Mouse (Mus musculus) gastrocnemius, postnatal 14 days (tissue): Measurements from ENCODE around the gene Acrbp. TPM values are rescaled to one million over a fixed set of nuclear protein-coding genes. Genes with fewer than 3 reads are reported as not detected.
"Not testable (repeated sequence)": the region's sequence is repeated elsewhere in the genome, so short reads cannot be mapped to it uniquely, and the experiment has no call there.

Experiments
- DNase-seq: peaks from one replicate; pipeline ENCODE4 v3.0.0; 2021; ENCODE audit warnings: mixed read lengths
- intact Hi-C: fragments of 180-260 bp; cut with DNase I; formaldehyde crosslinking; loops from one replicate; pipeline ENCODE4 v1.15.1; 2025; ENCODE audit warnings: low total_unique reads
- total RNA-seq, 2 experiments: library from RNA; stranded (reverse); gene quantifications; 2 replicates each; pipeline ENCODE4 v1.2.3; 2021

Gene Acrbp
- total RNA-seq, 2 experiments from 2014 or later: 1.4 to 2.5 TPM

DNA sequence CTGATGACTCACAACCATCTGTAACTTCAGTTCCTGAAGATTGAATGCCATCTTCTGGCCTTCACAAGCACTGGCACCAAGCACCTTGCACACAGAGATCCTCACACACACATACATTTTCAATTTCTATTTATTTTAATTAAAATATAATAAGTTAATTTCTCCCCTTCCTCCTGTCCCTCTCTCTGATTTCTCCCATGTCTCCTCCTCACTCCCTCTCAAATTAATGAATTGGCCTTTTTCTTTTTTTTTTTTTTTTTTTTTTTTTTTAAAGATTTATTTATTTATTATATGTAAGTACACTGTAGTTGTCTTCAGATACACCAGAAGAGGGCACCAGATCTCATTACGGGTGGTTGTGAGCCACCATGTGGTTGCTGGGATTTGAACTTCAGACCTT, 15.7 kb downstream of the Acrbp start:
- intact Hi-C loops, DNase-seq: not testable (repeated sequence)

DNA sequence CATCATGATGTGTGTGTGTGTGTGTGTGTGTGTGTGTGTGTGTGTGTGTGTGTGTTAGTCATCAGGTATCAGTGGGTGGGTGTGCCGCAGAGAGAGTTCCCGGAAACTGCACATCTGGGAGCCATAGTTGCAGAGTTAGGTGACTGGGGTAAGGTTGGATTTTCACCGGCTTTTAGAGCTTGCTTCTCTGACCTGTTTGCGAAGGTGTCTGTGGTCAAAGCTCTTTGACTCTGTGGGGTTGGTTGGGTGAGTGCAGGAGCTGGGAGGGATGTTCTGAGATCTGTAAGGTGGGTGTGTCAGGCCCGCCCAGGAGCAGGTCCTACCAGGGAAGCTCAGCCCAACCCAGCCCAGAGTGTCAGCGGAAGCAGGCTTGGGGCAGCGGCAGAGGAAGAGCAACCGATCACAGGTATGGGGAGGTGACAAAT, 18.1 kb downstream of the Acrbp start, which contains the start of gene Lpar5:
Gene Lpar5, plus strand, starts transcription at position 350 of the 425 bp plus-strand sequence.
- intact Hi-C loops: no loop called here
- no peak for DNase-seq

DNA sequence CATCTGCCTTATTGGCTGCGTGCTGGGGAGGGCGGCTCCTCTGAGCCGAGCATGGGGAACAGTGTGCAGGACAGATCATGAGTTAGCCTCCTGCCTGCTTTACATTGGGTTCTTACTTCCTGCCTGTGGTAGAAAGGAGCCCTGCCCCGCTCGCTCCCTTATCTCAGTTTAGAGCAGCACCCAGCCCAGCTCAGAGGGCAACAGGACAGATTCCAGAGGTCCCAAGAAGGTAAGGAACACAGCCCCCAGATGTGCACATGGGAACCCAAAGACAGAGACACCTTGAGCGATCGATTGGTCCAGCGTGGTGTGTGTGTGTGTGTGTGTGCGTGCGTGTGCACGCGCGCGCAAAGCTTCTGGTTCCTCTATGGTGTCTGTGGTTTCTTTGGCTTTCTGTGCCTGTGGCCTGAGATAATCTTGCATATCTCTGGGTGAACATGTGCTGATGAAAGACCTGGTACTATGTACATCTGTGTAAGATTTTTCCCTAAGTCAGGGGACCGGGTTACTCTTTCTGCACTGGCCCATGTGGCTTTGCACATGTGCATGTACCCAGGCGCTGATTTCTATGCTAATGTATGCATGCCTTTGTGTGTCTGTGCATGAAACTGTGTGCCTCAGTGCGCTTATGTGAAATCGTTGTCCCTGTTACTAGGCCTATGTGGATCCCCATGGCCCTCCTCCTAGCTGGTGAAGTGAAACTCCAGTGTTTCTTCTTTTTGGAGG, 21.8 kb downstream of the Acrbp start:
- intact Hi-C loops: no loop called here
- no peak for DNase-seq

DNA sequence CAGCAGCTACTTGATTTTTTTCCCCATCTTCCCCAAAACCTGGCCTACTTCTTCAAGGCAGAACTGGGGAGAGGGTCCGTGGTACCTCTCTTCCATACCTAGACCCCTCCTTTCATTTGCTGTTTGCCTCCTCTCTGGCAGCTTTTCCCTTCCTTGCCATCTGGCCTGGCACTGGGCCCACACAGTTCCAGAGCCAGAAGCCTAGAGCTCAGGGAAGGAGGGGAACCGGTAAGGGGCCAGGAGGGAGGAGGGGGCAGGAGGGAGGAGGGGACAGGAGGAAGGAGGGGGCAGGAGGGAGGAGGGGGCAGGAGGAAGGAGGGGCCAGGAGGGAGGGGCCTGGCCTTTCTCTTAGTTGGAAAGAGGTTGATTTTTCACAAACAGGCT, 22.4 kb downstream of the Acrbp start:
- no peak for DNase-seq
- intact Hi-C loops: no loop called here

DNA sequence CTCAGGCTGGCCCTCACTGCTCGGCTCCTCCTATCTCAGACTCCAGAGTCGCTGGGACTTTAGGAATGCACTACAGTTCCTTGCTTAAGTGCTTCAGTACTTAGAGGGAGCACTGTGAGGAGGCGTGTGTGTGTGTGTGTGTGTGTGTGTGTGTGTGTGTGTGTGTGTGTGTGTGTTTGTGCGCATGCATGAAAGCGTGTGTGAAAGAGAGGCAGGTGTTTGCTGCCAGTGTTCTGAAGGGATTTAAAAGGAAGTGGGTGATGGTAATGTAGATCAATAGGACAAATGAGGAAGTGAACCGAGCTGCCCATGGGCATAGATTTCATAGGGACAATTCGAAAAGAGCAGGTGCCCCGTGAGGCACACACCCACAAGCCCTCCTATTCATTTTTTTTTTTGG, 24.3 kb downstream of the Acrbp start:
- intact Hi-C loops: no loop called here

DNA sequence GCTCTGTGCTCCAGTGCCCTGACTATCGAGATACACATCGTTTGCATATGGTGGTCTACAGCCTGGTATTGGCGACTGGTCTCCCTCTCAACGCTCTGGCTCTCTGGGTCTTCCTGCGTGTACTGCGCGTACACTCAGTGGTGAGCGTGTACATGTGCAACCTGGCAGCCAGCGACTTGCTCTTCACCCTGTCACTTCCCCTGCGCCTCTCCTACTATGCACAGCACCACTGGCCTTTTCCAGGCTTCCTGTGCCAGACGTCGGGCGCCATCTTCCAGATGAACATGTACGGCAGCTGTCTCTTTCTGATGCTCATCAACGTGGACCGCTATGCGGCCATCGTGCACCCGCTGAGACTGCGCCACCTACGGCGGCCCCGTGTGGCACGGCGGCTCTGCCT, 31.9 kb downstream of the Acrbp start:
- DNase-seq: peak; percentile 17
- intact Hi-C loops: loop anchor here (5.0 kb wide), 1 partner anchor 179 kb away; no protein-coding TSS in a partner anchor

More for the DNA sequence above, 24.3 kb downstream of the Acrbp start:
- DNase-seq: no peak

DNA sequence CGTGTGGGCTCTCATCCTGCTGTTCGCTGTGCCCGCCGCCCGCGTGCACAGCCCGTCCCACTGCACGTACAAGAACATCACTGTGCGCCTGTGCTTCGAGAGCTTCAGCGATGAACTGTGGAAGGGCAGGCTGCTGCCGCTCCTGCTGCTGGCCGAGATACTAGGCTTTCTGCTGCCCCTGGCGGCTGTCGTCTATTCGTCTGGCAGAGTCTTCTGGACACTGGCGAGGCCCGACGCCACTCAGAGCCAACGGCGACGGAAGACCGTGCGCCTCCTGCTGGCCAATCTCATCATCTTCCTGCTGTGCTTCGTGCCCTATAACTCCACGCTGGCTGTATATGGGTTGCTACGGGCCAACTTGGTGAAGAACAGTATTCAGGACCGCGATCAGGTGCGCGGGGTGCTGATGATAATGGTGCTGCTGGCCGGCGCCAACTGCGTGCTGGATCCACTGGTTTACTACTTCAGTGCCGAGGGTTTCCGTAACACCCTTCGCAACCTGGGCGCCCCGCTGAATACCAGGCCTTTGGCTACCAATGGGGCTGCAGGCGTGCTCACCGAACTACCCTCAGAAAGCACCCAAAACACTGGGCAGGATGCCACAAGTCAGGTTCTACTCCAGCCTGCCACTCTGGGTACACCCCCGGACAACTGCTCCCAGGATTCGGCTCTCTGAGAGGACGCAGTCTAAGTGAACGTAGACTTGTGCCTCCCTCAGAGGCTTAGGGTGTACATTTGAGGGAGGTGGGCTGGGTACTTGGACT, 32.5 kb downstream of the Acrbp start:
- DNase-seq: peak; percentile 93
- intact Hi-C loops: loop anchor here (5.0 kb wide), 1 partner anchor 180 kb away; no protein-coding TSS in a partner anchor

DNA sequence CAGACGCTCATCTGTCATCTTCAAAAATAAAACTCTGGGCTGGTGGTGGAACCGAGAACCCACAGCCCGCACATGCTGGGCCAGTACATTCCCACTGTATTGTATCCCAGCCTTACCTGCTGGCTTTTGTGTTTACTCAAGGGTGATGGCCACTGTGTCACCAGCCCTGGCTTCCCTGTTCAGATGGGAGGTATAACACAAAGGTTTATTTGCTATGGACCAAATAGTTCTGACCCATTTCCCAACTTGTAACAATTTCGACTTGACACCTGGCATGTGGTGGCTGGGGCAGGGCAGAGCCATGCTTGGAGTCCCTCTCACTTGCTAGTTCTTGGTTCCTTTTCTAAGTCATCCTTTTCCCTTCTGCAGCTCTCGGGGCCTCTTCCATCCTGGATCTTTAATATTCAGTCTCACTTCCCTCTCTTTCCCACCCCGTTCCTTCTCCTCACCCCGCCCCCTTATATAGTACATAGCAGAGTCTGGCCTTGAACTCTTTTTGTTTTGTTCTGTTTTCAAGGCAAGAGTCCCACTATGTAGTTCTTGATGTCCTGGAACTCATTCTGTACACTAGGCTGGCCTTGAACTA, 33.4 kb downstream of the Acrbp start:
- DNase-seq: no peak
- intact Hi-C loops: loop anchor here (5.0 kb wide), 1 partner anchor 181 kb away; no protein-coding TSS in a partner anchor

DNA sequence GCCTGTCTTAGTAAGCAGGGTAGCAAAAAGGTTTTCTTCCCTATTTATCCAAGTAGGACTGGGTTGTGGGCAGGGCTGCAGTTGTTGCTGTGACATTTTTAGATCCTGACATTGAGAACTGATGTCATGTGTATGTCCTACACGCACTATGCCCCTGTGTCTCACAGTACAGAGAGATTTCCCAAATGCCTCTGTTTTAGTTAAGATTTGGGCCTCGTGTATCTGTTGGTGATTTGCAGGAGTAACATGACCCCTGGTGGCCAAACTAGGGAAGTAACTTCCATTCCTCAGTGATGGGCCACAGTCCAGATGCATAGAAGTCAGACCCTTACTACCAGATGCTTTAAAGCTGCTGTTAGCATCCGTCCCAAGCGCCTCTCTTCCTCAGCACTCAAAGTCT, 34.9 kb downstream of the Acrbp start:
- intact Hi-C loops: loop anchor here (2.0 to 5.0 kb wide), 2 partner anchors 38 to 182 kb away; no protein-coding TSS in a partner anchor
- peak; percentile 52 for DNase-seq

DNA sequence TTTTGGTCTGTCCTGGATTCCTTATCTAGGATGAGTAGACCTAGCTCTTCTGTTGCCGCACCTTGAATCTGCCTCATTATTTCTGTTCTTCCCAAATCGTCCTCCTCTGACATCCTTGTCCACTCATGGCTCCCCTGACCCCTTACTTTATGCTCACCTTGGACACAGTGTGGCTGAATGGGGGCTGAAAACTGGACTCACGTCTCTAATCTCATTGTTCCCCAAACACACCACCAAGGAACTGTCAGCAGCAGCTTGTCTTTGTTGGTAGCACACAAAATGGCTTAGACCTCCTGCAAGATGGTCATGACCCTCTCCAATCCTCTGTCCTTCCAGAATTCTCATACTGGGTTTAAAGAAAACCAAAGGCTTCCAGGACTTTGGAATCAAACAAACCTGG, 38.4 kb downstream of the Acrbp start:
- intact Hi-C loops: no loop called here
- no peak for DNase-seq

DNA sequence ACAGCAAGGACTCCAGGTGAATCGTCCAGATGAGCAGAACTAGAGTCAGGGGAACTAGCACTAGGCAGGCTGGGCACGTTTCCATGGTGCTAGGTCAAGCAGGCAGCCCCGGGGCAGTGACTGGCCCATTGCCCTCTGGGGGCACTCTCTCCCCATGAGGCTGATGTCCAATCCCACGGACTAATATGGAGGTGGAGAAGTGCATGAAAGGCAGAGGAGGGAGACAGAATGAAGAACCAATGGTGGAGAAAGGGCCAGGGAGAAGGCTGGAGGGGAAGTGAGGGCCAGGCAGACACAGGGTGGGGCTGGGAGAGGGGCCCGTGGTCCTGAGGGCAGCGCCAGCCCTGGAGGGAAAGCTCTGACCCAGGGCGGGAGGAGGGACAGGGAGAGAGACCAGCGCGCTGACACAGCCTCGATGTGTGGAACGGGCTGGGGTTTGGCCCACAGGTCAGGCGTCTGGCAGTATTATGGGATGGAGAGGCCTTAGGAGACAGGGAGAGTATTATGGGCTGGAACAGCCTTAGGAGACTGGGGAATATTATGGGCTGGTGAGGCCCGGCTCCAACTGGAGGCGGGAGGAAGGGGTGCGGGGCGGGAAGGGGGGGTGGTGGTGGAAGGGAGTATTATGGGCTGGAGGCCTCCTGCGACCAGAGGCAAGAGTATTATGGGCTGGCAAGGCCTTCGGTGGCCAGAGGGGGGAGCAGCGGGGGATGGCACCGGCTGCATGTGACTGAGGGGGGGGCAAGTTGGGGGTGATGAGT, 39.3 kb downstream of the Acrbp start:
- intact Hi-C loops: no loop called here
- DNase-seq: peak; percentile 80

DNA sequence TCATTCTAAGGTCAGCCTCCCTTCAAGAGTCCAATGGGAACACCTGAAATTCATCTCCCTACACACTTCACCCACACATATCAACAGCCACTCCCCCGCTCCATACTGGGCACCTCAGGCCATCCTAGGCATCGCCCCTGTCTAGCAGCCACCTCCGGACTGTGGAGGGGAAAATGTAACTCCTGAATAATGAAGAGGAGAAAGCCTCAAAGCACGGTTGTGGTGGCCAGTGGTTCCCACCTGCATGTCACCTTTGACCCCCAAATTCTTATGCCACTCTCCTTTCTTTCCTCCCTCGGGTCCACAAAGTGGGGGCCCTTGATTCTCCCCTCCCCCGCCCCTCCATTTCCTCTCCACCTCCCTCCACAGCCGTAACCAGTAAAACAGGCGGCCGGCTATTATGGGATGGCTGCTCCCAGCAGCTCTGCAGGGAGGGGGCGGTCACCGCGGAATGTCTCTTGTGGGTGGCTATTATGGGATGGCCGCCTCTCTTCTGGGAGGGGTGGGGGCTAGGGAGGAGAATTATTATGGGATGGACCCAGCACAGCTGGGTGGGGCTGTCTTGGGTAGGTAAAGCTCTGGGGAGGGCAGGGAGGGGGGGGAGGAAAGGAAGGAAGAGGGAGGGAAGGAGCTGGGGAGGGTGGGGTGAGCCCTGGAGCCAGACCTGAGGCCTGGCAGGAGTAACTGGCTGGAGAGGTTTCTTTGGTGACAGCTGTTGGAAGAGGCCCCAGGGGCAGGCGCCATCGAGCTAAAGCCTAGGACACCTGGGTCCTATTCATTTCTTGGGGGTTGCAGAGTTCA, 40.2 kb downstream of the Acrbp start:
- peak; percentile 85 for DNase-seq
- intact Hi-C loops: no loop called here

DNA sequence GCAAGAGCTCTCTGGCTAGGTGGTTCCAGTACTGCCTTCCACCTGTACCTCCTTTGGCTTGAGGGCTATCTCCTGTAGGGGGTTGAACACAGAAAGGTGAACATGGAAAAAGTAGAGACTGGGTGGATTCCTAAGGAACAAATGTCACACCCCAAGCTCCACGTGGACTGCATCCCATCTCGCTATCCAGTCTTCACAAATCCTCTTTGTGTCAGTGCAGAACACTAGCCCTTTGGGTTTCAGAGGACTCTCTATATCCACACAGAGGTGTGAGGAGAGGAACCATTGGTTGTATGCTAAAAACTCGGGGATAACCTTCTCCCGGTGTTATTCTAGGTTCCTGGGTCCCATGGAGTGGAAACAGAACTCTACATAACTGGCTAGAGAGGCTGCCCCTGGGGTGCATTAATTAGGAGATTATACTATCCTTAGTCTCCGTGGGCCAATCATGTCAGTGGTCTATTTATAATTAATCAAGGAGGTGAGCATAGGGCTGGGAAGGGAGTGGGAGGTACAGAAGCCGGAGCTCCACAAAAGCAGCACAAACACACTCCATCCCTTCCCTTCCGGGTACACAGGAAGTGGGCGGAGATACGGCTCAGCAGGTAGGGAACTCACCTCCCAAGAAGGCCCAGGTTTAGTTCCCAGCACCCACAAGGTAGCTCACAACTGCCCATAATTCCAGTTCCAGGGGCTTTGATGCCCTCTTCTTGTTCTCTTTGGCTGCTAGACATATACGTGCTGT, 41.0 kb downstream of the Acrbp start:
- intact Hi-C loops: no loop called here
- no peak for DNase-seq

DNA sequence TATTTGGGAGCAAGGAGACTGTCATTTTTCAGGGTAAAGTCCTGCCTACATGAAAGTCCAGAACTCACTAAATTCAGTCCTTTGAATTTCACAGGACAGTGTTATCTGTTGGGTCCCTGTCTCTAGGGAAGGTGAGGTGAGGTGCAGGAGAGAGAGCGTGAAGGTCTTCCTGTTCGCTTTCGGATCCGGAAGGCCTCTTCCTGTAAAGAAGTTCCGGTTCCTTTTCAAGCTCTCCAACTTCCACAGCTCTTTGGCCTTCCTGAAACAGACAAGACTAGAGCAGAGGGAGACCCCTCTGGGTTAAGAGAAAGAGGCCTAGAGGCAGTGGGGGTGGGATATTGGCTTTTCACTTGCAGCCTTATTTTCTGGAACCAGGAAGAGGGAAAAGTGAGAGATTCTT, 42.9 kb downstream of the Acrbp start:
- intact Hi-C loops: no loop called here
- no peak for DNase-seq

DNA sequence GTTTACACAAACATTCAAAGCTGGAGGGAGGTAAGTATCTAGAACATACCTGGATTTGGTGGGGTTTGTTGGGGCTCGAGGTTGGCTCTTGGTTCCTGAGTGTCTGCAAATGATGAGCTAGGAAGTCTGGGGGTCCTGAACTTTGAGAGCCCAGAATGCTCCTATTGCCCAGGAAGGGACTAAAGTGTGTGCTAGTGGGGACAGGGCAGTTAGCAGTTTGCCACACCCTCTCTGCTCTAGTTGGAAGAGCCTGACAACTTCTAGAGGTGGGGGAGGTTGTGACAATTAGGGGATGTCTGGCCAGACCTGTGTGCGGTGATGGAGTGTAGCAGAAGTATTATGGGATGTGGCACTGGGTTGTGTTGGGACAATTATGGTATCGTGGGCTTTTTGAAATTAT, 45.4 kb downstream of the Acrbp start:
- intact Hi-C loops: no loop called here

DNA sequence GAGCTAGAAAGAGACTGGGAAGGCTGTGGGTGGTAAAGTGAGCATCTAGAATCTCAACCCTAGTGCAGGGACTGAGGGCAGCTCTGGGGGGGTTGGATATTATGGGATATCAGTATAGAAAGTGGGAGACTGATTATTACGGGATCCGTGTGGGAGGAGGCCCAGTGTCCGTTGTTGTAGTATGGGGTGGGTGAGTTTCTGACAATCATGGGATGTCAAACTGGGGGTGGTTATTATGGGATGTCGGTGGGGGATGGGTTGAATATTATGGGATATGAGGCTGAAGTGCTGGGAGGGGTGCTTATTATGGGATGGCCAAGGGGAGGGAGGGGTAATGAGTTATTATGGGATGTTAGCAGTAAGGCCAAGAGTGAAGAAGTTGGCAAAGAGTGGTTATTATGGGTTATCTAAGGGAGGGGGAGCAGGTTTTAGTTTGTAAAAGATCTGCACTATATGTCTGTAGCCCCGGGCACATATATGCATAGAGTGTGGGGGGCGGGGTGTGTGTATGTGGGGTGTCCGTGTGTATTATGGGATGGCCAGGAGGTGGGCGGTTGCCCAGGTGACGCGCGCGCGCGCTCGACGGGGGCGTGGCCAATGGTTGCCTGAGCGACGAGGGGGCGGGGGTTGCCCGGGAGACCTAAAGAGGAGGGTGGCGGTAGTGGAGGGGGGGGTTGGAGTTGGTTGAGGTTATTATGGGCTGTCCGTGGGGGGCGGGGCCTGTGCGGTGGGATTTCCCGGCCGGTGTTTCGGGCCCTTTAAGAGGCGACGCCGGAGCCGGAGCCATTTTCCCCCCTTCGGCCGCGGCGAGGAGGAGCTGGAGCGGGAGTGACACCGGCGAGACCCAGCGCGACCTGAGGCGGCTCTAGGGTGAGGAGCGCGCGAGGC, 46.1 kb downstream of the Acrbp start, which contains the start of gene Chd4:
Gene Chd4, plus strand, starts transcription at position 591 of the 888 bp plus-strand sequence.
- intact Hi-C loops: no loop called here
- peak; percentile 95 for DNase-seq

More for the DNA sequence above, 45.4 kb downstream of the Acrbp start:
- DNase-seq: no peak

DNA sequence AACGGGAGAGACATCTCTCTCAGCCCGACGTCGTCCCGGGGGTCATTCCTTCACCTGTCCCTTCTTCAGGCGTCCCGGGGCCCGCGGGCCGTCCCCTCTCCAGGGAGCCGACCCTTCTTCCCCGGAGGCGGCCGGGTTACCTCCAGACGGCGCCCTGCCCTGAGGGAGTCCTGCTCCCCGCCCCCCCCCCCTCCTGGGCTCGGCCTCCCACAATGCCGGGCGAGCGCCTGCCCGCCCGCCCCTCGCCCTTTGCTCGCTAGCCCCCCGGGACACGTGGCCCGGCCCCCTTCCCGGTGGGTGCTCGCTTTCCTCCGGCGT, 46.7 kb downstream of the Acrbp start:
- DNase-seq: no peak
- intact Hi-C loops: no loop called here
